Mouse (Mus musculus) layer of hippocampus, postnatal 25 days (tissue): ENCODE measurements around the gene Ppp1r32. TPM values are rescaled to one million over a fixed set of nuclear protein-coding genes. Genes with fewer than 3 reads are reported as not detected.

Experiments
- DNase-seq, 2 experiments: peaks; one replicate each; pipeline ENCODE4 v3.0.0; 2022; ENCODE audit warnings: mixed read lengths in 2 of 2, low spot score in 1 of 2; ENCODE audit errors: extremely low spot score in 1 of 2
- total RNA-seq, 2 experiments: library from RNA; stranded (reverse); gene quantifications; 2 replicates each; pipeline ENCODE4 v1.2.3; 2021

Gene Ppp1r32
- total RNA-seq, 2 experiments from 2014 or later: 1.7 to 3.4 TPM

- DNase-seq: no peak
Measured at GRCm38 (mm10) chr19:10459907-10460306, 22.8 kb downstream of the Ppp1r32 start.

GRCm38 (mm10) chr19:10458096-10458495, 24.6 kb downstream of the Ppp1r32 start:
- no peak for DNase-seq

DNA sequence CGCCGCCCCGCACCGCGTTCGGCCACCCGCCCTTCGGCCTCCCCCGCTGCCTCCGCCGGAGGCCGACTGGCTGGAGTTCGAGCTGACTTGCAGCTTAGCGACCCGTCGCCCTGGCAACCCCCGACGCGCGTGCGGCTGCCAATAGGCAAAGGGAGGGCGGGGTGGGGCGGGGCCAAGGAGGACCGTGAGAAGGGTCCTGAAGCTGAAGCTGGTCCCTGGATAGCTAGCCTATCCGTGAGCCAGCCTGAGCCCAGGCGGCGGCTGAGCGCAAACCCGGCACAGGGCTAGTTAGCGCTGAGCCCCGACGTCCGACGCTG, 25.3 kb downstream of the Ppp1r32 start:
- peak in 1 of 2 experiments; percentile 56 for DNase-seq

DNA sequence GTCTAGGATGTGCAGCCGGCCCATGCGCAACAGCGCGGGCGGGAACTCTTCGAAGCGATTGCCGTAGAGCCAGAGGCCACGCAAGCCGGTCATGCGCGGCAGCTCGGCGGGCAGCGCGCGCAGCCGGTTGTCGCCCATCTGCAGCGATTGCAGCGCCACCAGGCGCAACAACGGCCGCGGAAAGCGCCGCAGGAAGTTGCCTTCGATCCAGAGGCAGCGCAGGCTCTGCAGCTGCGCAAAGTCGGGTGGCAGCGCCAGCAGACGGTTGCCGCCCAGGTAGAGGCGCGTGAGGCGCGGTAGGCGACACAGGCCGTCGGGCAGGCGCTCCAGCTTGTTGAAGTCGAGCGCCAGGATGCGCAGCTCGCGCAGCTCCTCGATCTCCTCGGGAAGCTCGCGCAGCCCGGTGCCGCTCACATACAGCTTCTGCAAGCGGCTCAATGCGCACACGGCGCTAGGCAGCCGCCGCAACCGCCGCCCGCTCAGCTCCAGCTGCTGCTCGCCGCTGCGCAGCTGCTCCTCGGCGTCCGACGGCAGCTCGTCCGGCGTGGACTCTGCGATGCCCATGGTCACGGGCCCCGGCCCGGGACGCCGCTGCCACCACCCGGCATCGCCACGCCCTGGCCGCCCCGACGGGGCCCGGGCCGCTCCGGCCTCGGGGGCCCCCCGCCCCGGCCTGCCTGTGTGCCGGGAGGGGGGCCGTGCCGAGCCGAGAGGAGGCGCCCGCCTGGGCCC, 25.8 kb downstream of the Ppp1r32 start, which contains the start of gene Lrrc10b:
Lrrc10b (minus strand) TSS at position 722 of the 732 bp plus-strand sequence.
- DNase-seq: peak; percentile 51 to 74

- DNase-seq: no peak
Measured at GRCm38 (mm10) chr19:10455437-10455806, 27.3 kb downstream of the Ppp1r32 start.

DNA sequence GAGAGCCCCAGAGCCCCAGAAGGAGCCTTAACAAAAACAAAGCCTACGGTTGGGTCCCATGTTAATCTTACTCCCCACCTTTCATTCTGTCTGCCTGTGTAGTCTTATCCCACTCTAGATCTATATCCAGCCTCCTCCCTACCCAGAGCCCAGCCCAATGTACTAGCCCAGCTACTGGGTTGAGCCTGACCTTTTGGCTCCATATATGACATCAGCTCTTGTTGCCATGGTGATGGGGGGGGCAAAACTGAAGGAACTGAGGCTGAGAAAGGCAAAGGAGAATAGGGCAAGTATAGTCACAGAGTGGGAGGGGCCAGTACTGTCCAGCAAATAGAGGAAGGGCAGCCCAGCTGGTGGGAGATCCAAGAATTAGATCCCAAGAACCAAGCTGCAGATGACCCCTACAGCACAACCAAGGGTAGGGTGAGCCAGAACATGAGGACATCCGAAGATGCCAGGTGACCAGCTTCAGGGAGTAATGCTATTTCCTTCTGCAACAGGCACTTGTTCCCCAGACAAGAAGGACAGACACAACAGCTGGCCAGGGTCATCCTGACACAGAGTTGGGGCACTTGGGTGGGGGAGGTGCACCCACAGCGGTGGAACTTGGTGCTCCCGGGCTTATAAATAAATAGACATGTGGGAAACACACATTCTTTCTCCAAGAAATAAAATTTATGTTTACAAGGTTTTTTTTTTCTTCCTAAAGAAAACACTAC, 27.9 kb downstream of the Ppp1r32 start:
- no peak for DNase-seq

GRCm38 (mm10) chr19:10449708-10450107, 33.0 kb downstream of the Ppp1r32 start:
- peak; percentile 60 to 80 for DNase-seq

- no peak for DNase-seq
Measured at GRCm38 (mm10) chr19:10449190-10449589, 33.5 kb downstream of the Ppp1r32 start.

GRCm38 (mm10) chr19:10448275-10448674, 34.5 kb downstream of the Ppp1r32 start:
- no peak for DNase-seq

GRCm38 (mm10) chr19:10444685-10445369, 37.9 kb downstream of the Ppp1r32 start:
- DNase-seq: no peak

DNA sequence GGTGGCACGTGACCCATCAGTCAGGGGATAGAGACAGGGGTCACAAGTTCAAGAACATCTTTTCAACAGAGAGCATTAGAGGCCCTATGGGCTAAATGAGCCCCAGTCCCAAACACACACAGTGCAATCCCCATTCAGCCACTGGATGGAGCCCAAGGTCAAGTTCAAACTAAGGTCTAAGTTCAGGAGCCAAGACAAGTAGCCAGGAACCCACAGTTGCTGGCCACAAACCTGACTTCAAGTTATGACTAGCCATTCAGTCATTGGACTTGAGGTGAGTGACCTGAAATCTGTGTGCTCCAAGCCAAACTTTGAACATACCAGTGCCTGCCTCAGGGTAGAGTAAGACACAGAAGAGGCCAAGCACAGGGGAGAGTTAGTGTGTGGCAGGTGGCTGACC, 45.2 kb downstream of the Ppp1r32 start:
- DNase-seq: no peak

- DNase-seq: no peak
Measured at GRCm38 (mm10) chr19:10436726-10437125, 46.0 kb downstream of the Ppp1r32 start.

GRCm38 (mm10) chr19:10435908-10436307, 46.8 kb downstream of the Ppp1r32 start:
- peak in 1 of 2 experiments; percentile 67 for DNase-seq

GRCm38 (mm10) chr19:10434927-10435326, 47.8 kb downstream of the Ppp1r32 start:
- no peak for DNase-seq

DNA sequence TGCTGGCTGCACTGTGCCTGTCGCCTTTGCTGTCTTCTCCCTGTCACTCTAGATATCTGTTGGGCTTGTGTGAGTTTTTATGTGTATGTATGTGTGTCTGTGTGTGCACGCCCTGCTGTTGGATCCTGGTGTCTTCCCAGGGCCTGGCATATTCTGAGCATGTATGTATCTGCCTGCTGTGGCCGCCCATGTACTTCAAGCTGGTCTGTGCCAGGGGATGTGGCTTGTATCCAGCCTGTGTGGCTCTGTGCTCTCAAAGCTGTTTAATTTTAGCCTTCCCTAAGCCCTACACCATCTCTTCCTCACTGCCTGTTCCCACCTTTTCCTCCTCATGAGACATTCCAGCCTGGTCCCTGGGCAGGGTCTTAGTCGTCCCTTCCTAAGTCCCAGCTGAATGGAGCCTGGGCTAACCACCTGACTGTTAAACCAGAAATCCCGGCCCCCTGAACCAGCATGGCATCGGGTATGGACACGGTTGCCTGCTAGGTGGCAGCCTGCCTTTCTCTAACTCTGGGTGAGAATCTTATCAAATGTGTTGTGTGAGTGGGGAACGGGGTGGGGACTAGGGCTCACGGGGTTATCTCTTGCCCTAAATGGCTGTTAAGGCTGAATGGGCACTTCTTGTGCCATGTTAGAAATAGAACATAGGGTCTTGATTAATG, 48.7 kb downstream of the Ppp1r32 start:
- DNase-seq: no peak

DNA sequence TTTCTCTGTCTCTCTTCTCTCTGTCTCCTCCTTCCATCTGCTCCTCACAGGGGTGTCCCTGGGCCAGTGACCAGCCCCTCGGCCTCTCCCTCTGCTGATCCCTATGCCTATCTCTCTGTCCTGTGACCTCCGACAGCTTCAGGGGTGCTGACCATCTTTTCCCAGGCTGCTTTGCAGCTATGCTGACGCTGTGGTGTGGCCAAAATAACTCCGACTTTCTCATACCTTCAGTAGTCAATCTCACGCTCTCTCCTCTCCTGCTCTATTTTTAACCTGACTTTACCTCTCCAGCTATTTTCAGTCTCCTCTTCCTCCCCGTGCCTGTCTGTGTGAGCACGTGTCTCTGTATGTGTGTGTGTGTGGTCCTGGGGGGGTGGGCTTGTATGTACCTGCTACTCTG, 49.5 kb downstream of the Ppp1r32 start:
- DNase-seq: no peak

- no peak for DNase-seq
Measured at GRCm38 (mm10) chr19:10431841-10432240, 50.9 kb downstream of the Ppp1r32 start.

DNA sequence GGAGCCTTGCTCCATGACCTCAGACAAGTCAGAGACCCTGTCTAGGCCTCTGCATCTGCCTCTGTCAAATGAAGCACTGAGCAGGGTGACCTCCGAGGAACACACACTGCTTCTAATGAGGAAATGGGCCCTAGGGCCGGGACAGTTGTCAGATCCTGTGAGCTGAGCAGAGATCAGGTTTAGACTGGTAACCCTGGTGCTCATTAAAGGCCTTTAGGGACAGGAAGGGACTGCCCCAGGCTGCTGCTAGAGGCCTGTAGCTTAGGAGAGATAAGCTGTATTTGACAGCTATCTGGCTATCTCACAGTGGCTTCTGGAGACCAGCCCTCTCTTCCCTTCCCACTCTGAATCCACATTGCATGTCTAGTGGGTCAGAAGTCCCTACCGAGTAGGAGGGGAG, 51.3 kb downstream of the Ppp1r32 start:
- DNase-seq: no peak

DNA sequence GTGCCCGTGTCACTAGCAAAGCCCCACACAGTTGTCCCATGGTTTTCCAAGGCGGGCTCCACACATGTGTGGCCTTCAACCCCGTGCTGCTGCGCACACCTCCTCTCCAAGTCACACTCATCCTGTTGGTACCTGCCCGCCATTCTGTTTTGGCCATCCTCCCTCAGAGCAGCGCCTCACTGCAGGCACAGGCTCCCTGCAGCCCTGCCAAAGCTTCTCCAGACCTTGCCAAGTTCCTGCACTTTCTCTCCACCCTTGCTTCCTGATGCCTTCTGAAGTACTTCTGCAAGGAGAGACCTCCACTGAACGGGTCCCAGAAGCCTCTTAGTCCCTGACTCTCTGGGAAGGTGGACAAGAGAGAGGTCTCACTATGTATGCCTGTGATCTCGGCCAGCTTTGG, 53.4 kb downstream of the Ppp1r32 start:
- DNase-seq: no peak

DNA sequence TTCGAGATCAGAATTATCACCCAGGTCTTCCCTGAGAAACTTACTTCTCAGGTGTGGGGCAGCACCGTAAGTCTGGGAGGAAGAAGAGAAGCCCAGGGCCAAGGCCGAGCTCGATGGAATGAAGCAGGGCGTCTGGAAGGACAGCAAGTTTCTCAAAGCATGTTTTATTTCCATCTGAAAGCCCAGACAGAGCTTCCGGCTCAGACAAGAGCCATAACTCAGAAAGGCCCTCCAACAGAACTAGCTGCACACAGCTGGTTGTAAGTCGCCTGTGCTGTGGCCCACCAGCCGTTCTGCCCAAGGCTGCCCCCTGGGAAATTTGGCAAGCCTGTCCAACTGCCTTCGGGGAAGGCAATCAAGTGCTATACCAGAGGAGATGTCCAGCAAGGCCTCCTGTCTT, 55.3 kb downstream of the Ppp1r32 start:
- no peak for DNase-seq

- no peak for DNase-seq
Measured at GRCm38 (mm10) chr19:10426793-10427192, 55.9 kb downstream of the Ppp1r32 start.
